Mouse (Mus musculus): ENCODE measurements around the gene Atraid.
"Not testable (repeated sequence)": the region's sequence is repeated elsewhere in the genome, so short reads cannot be mapped to it uniquely, and the experiment has no call there.

Gene Atraid

DNA sequence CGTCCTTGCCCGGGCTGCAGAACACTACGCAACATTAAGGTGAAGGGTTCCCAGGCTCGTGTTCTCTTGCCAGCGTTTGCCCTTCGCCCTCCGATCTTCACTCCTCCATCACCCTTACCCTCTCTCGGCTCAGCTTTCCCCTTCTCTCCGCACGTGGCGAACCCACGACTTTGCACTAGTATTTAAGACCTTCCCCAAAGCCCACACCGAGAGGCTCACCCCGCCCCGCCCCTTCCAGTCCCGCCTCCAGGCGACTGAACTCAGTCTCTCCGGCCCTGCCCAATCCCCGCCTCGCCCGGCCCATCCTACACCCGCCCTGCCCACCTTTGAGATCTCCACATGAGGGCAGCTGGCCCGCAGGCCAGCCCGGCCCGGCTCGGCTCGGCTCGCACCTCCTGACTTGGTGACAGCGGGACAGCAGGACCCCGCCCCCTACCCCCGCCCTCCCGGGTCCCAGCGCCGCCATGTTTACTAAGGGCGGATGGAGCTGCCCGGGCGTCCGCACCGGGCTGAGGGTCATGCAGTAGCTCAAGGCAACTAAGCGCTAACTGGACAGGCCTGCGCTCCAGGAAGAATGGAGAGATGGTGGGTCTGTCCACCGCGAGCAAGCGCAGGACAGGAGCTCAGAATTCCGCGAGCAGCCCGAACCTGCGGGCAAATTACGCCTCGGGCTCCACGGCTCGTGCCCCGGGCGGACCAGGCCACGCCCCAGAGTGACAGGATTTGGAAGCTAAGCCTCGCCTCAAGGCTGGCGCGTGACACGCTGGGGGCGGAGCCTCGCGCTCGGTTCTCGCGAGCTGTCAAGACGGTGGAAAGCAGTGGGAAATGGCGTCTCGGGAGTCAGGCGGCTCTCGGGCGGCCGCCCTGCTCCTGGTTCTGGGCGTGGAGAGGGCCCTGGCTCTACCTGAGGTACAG lies at the start of gene Atraid:
Atraid (plus strand) TSS at position 465 of the 915 bp plus-strand sequence.
- peak; percentile 99 to 100 for DNase-seq (ENCODE audit: inconsistent age in 2 of 2, low spot score in 1 of 2)

- DNase-seq (ENCODE audit: inconsistent age in 2 of 2, low spot score in 1 of 2) = no peak
Measured at GRCm38 (mm10) chr5:30999324-30999723, 48.8 kb upstream of the Atraid start.

GRCm38 (mm10) chr5:31000122-31000521 lies 48.0 kb upstream of the Atraid start:
- DNase-seq (ENCODE audit: inconsistent age in 2 of 2, low spot score in 1 of 2) = no peak

DNA sequence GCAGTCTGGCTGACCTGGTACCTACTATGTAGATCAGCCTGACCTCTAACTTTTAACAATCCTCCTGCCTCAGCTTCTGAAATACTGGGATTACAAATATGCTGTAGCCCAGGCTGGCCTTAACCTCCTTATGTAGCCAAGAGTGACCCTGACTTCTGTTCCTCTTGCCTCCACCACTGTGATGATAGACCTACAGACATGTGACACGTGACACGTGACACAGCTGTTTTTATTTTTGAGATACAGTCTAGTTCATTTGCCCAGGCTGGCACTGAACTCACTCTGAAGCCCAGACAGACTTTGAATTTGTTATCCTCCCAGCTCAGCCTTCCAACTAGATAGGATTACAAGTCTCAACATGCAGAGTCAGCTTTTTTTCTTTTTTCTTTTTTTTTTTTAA lies 47.1 kb upstream of the Atraid start:
- no peak for DNase-seq (ENCODE audit: inconsistent age in 2 of 2, low spot score in 1 of 2)

GRCm38 (mm10) chr5:31001560-31001959 lies 46.6 kb upstream of the Atraid start:
- DNase-seq (ENCODE audit: inconsistent age in 2 of 2, low spot score in 1 of 2) = no peak

GRCm38 (mm10) chr5:31004184-31004583 lies 43.9 kb upstream of the Atraid start:
- DNase-seq (ENCODE audit: inconsistent age in 2 of 2, low spot score in 1 of 2) = peak; percentile 88 to 96

GRCm38 (mm10) chr5:31012737-31013136 lies 35.4 kb upstream of the Atraid start:
- DNase-seq (ENCODE audit: inconsistent age in 2 of 2, low spot score in 1 of 2) = no peak

DNA sequence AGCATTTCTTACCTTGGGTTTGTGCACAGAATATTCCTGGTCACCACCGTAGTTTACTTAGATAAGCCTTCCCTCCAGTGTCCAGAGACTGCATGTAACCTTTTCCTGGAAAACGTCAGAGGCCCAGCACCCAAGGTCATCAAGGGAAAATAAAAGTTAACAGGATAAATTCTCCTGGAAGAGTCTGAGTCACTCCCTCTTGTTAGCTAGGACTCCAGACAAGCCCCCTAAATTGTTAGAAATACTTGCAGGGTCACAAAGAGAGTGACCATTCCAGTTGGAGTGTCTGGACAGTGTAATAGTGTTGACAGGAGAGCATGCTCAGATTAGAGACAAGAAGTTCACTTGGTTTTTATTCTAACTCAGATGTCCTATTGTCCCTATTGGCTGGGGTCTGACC lies 32.2 kb upstream of the Atraid start:
- peak; percentile 27 to 74 for DNase-seq (ENCODE audit: inconsistent age in 2 of 2, low spot score in 1 of 2)

DNA sequence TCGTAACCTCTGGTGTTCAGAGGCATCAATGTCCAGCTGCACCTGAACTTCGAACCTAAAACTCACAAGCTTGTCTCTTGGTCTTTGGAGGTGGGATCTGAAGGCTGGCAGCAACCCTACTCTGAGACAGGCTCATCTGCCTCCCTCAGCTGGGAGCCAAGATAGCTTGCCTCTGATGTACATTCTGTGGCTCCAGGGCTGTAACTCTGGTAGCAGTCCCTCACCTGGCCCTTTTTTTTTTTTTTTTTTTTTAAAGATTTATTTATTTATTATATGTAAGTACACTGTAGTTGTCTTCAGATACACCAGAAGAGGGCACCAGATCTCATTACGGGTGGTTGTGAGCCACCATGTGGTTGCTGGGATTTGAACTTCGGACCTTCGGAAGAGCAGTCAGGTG lies 26.3 kb upstream of the Atraid start:
- not testable (repeated sequence) for DNase-seq (ENCODE audit: inconsistent age in 2 of 2, low spot score in 1 of 2)

GRCm38 (mm10) chr5:31022690-31023089 lies 25.4 kb upstream of the Atraid start:
- peak in 1 of 2 experiments; percentile 17 for DNase-seq (ENCODE audit: inconsistent age in 2 of 2, low spot score in 1 of 2)

DNA sequence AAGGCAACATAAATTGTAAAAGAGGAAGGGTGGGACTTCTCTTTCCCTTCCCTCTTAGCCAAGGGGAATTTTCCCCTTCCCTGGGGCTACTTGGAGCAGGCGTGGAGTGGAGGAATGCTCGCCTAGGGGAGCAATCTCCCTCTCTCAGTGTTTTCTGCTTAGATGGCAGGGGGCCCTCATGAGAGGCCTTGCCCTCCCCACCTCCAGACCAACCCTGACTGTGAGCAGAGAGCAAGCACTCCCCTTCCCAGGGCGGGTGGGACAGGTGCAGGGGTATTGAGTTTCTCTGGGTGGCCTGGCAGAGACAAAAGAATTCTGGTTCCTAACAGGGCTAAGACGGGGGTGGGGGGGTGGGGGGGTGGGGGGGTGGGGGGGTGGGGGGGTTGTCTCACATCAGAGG lies 24.9 kb upstream of the Atraid start:
- no peak for DNase-seq (ENCODE audit: inconsistent age in 2 of 2, low spot score in 1 of 2)

DNA sequence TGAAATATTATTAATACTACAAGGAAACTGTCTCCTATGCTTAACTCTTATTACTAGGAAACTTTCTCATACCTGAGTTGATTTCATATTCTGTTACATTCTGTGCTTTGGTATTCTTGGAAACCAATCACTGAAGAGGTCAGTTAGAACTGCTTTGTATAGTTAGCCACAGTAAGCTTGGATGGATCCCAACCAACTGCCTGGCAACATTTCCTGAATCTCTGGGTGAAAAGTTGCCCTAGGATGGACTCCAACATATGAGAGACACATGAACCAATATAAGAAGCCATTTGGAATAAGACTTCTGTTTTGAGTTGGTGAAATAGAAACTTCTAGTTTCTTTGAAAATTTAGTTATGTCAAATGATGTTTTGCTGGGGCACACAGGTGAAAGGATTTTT lies 23.5 kb upstream of the Atraid start:
- peak in 1 of 2 experiments; percentile 43 for DNase-seq (ENCODE audit: inconsistent age in 2 of 2, low spot score in 1 of 2)

GRCm38 (mm10) chr5:31030926-31031325 lies 17.2 kb upstream of the Atraid start:
- peak in 1 of 2 experiments; percentile 26 for DNase-seq (ENCODE audit: inconsistent age in 2 of 2, low spot score in 1 of 2)

DNA sequence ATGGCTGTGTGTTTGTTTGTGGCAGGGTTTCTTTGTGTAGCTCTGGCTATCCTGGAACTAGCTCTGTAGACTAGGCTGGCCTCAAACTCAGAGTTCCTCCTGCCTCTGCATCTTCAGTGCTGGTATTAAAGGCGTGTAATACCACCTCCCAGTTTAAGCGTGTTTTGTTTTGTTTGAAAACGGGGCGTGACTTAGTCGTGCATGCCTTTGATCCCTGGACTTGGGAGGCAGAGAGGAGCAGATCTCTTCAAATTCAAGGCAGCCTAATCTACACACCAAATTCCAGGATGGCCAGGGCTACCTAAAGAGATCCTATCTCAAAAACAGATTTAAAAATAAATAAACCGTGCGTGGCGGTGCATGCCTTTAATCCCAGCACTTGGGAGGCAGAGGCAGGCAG lies 16.6 kb upstream of the Atraid start:
- no peak for DNase-seq (ENCODE audit: inconsistent age in 2 of 2, low spot score in 1 of 2)

- peak in 1 of 2 experiments; percentile 66 for DNase-seq (ENCODE audit: inconsistent age in 2 of 2, low spot score in 1 of 2)
Measured at GRCm38 (mm10) chr5:31034669-31035068, 13.4 kb upstream of the Atraid start.

DNA sequence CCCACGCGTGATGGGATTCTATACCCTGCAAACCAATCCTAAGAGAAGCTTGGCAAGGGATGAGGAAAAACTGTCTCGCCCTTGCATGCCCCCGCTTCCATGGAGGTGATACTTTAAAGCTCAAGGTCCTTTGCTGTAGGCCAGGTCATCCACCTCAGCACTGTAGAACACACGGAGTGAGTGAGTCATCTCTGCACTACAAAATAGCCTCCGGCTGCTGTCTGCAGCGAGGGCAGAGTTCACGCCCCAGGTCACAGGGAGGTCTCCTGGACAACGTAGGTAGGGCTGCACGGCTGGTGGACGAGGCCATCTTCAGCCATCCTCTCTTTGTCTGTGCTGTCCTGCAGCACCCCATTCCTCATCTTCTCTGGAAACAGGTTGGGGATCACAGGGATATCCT lies 11.6 kb upstream of the Atraid start:
- peak; percentile 42 to 72 for DNase-seq (ENCODE audit: inconsistent age in 2 of 2, low spot score in 1 of 2)

GRCm38 (mm10) chr5:31038171-31038845 lies 9.8 kb upstream of the Atraid start:
- DNase-seq (ENCODE audit: inconsistent age in 2 of 2, low spot score in 1 of 2) = peak; percentile 78 to 83

GRCm38 (mm10) chr5:31046416-31046815 lies 1.7 kb upstream of the Atraid start:
- DNase-seq (ENCODE audit: inconsistent age in 2 of 2, low spot score in 1 of 2) = no peak

- peak in 1 of 2 experiments; percentile 44 for DNase-seq (ENCODE audit: inconsistent age in 2 of 2, low spot score in 1 of 2)
Measured at GRCm38 (mm10) chr5:31047074-31047473, 1.0 kb upstream of the Atraid start.

DNA sequence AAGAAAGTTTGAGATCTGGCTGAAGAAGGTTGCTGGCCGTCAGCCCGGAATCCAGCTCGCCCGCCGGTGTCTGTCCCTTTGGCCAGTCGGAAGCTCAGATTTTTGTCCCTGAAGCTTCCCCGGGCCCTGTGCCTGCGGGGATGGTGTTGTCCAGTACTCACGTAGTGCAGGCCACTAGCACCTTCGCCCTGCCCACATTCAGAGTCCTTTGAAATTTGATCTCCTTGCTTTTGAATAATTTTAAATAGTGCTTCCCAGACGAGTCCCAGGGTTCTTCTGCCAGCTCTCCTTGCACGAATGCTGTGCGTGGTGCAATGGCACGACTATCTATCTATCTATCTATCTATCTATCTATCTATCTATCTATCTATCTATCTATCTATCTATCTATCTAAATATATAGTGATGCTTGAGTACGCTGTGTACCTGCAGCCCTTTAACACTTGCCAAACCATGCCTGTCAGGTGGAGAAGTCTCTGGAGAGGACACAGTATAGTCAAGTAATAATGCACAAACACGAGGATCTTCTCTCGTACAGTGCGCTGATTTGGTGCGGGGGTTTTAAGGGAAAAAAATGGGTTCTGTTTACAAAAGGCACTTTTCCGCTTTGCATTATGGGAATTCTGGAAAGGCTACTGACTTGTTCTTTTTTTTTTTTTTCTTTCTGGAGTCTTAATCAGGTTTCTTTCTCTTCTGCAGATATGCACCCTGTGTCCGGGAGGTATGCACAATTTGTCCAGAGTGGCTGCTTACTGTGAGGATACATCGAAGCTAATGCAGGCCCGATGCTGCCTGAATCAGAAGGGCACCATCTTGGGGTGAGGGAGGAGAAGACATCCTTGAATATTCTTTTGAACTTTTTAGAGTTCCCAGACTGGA lies 890 bp downstream of the Atraid start, which contains the start of gene Slc5a6:
Slc5a6 (minus strand) TSS at position 162 of the 879 bp plus-strand sequence.
- DNase-seq (ENCODE audit: inconsistent age in 2 of 2, low spot score in 1 of 2) = peak; percentile 65 to 87

- DNase-seq (ENCODE audit: inconsistent age in 2 of 2, low spot score in 1 of 2) = no peak
Measured at GRCm38 (mm10) chr5:31050427-31050826, 2.3 kb downstream of the Atraid start.

Data from adrenal gland, adult (tissue).